Mouse (Mus musculus): ENCODE measurements around the gene Sorcs2.

Sorcs2 gene

DNA sequence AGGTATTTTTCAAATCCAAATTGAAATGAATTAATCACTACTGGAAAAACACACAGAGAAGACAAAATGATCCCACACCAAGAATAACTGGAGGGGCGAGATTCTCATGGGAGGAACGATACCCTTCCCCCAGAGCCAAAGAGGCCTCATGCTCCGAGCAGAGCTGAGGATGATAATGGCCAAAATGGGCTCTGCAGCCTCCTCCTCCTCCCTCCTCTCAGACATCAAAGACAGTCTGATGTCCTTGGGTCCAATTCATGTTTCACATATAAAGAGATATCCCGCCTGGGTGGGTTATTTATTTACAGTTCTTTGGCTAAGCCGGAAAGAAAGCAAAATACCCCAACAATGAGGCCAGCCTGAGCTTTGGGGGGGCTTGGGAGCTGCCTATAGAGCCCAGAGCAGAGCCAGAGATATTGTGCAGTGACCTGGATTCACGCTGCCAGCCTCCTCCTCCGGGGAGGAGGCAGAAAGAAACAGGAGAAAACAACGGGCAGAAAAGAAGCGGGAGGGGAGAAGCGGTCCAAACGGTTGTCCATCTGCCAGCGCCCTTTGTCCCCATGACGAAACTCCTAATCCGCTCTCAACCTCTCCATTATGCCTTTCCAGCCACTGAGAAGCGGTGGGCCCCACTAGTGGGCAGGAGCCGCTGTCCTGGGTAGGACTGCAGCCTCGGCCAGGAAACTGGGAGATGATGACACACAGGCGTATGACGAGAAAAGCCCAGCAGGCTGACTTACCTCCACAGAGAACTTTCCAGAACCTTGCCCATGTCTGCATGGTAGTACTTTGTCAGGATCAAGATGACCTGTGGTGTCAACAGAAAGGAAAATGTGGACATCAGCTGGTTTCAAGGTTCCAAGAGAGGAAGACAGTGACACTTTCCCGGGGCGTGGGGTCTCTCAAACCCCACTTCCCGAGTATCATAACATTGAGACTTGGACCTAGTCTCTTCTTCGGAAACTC is 169.3 kb downstream of the Sorcs2 start:
- no peak for DNase-seq (ENCODE audit: low read depth)

- DNase-seq (ENCODE audit: low read depth) = no peak
Observed at GRCm38 (mm10) chr5:36226296-36226695, 171.6 kb downstream of the Sorcs2 start.

- no peak for DNase-seq (ENCODE audit: low read depth)
Observed at GRCm38 (mm10) chr5:36225855-36226254, 172.1 kb downstream of the Sorcs2 start.

DNA sequence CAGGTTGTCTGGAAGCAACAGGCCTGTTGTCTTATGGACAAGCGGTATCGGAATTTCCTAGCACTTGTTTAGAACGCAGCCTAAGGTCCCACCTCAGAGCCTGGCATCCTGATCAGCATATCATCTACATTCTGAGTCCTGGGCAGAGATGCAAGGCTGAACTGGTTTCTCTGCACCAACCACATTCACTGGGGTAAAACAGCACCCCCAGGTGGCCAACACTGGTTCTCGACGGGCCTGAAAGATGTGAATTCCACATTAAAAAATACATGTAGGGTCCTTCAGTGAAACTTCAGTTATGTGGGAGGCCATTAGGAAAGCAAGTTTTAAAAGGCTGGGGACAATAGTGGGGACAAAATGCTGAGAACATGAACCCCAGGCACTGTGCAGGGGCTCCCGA is 174.2 kb downstream of the Sorcs2 start:
- peak; percentile 54 for DNase-seq (ENCODE audit: low read depth)

DNA sequence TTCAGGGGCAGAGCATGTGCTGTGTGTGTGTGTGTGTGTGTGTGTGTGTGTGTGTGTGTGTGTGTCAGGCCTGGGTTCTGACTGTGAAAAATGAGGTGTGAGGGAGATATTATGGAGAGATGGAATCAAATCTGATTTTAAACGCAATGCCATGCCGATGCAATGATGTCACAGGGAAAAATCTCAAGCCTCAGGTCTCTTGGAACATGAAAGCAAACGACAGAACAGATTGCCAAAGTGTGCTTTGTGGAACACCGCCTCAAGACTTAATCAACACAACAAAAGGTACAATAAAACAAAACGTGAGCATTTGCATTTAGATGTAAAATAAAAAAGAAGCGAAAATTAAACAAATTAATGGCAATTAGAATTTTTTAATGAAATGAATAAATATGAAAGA is 177.3 kb downstream of the Sorcs2 start:
- DNase-seq (ENCODE audit: low read depth) = no peak

- no peak for DNase-seq (ENCODE audit: low read depth)
Observed at GRCm38 (mm10) chr5:36220105-36220504, 177.8 kb downstream of the Sorcs2 start.

DNA sequence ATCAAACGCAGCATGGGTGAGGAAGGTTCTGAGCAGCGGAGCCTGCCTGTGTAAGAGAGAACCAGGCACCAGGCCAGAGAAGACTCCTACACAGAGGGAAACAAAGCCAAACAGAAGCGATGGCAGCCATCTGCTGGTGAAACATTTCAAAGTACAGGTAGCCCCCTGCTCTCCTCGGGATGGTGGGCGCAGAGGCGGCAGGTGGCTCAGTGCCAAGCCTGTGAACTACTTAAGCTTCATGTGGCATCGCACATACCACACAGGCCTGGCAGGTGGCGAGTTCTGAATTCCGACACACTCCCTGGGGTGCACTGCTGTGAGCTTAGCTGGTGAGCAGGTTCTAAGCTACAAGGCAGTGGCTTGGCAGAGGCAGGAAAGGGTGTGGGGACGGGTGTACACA is 184.6 kb downstream of the Sorcs2 start:
- DNase-seq (ENCODE audit: low read depth) = no peak

DNA sequence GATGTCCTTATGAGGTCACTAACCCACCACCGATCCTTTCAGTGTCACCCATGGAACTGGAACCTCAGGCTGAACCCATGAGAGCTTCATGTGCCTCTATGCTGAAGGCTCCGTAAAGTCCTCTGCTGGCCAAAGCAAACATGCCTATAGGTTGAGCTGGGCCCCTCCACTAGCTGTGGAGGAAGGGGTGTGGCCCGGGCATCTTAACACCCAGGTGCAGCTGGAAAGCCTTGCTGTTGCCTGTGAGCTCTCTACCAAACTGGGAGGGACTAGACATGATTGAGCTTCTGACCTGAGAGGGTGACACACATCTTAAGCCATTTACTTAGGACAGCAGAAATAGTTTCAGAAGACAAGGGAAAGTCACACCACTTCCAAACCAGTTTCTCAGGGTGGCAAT is 189.1 kb downstream of the Sorcs2 start:
- DNase-seq (ENCODE audit: low read depth) = no peak

GRCm38 (mm10) chr5:36205397-36205796 is 192.5 kb downstream of the Sorcs2 start:
- no peak for DNase-seq (ENCODE audit: low read depth)

GRCm38 (mm10) chr5:36203916-36204315 is 194.0 kb downstream of the Sorcs2 start, which contains the start of gene Psapl1:
Psapl1 (plus strand) TSS chr5:36204021.
- no peak for DNase-seq (ENCODE audit: low read depth)

- no peak for DNase-seq (ENCODE audit: low read depth)
Observed at GRCm38 (mm10) chr5:36203421-36203820, 194.5 kb downstream of the Sorcs2 start.

- no peak for DNase-seq (ENCODE audit: low read depth)
Observed at GRCm38 (mm10) chr5:36202781-36203180, 195.2 kb downstream of the Sorcs2 start.

DNA sequence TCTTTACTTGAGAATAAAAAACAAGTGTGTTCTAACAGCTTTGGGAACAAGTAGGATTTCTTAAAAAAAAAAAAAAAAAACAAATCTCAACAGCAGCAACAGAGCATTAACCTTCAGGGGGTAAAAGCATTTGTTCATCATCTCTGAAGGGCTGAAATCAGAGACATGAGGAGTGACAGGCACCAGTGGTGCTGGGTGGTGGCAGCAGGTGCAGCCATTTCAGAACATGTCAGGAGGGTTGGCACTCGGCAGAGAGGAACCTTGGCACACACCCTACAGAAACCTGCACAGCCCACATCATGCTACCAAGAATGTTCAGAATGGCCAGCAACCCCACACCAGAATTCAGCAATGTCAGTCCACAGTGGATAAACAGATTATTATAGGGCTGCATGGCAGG is 198.4 kb downstream of the Sorcs2 start:
- DNase-seq (ENCODE audit: low read depth) = no peak

- no peak for DNase-seq (ENCODE audit: low read depth)
Observed at GRCm38 (mm10) chr5:36195436-36195835, 202.5 kb downstream of the Sorcs2 start.

DNA sequence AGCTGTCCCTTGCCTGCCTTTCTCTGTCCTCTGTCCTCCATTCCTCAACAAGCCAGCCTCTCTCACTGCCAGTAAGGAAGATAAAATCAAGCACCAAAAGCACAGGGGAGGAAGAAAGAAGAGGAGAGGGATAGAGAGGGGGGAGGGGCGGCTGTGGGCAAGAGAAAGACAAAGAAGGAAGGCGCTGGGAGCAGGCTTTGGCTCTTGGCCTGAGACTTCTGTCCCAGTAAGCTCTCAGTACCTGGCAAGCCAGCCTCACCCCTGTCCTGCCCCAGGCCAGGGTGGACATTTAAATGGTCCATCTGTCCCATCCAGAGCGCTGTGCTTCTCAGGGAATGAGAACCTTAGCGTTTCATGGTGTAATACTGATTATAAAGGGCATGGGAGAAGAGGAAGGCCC is 203.3 kb downstream of the Sorcs2 start:
- DNase-seq (ENCODE audit: low read depth) = no peak

DNA sequence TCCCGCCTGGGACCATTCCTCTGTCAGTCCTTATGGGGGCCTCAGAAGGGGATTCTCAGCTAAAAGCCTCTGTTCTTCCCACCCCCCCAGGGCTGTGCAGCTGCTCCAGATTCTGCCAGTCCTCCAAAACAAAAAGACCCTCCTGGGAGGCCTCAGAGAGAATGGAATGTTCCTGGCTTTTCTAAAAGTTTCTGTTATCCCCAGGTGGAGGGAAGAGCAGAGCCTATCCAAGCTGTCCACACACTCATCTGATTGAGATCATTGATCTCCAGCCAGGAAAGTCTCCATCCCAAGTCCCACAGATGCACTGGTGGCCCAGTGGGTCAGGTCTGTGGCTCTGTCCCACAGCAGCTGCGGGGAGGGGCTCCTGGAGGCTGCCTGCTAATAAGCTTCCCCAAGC is 205.3 kb downstream of the Sorcs2 start:
- DNase-seq (ENCODE audit: low read depth) = no peak

- peak; percentile 6 for DNase-seq (ENCODE audit: low read depth)
Observed at GRCm38 (mm10) chr5:36191876-36192275, 206.1 kb downstream of the Sorcs2 start.

- no peak for DNase-seq (ENCODE audit: low read depth)
Observed at GRCm38 (mm10) chr5:36191285-36191684, 206.7 kb downstream of the Sorcs2 start.

GRCm38 (mm10) chr5:36188310-36188709 is 209.6 kb downstream of the Sorcs2 start:
- no peak for DNase-seq (ENCODE audit: low read depth)

GRCm38 (mm10) chr5:36186294-36187053 is 211.5 kb downstream of the Sorcs2 start:
- DNase-seq (ENCODE audit: low read depth) = no peak

DNA sequence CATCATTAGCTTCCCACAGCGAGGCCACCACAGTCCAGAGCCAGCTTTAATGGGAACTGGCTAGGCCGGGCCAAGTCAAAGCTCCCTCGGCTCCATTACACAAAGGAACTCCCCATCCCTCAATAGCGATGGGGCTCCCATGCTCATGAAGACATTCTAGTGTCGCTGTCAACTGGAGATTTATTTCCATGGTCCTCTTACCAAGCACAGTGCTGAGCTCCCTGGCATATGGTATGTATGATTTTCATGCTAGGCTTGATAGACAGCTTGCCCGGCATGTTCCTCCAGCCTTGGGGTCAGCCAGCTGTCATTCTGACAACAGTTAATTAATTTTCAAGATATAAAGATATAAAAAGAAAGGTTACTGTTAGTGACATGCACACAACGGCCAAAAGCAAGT is 215.6 kb downstream of the Sorcs2 start:
- DNase-seq (ENCODE audit: low read depth) = no peak

- no peak for DNase-seq (ENCODE audit: low read depth)
Observed at GRCm38 (mm10) chr5:36179708-36180107, 218.2 kb downstream of the Sorcs2 start.

GRCm38 (mm10) chr5:36178785-36179184 is 219.2 kb downstream of the Sorcs2 start:
- no peak for DNase-seq (ENCODE audit: low read depth)

All from naive thymus-derived CD4-positive, alpha-beta T cell, adult 2 months (primary cell).